Comparison of ENCODE assay signal across 7 mouse cellular contexts in genomic region chr13:8202681-8203476, GRCm38 (mm10). TPM values are rescaled to one million over a fixed set of nuclear protein-coding genes. Genes with fewer than 3 reads are reported as not detected.
DNase-seq lines count a peak whose midpoint lies in the region; ATAC-seq lines count a peak whose summit lies in the region.

Gene Adarb2 (plus strand): TSS chr13:8202866.

- under 1% methylated on average over 26 of the region's 26 CpGs for WGBS in hindbrain, embryonic 13.5 days
- 1% methylated on average over 26 of the region's 26 CpGs for WGBS in limb, embryonic 12.5 days

- no peaks in the 10 kb centered on the region for H3K36me3 ChIP-seq in hindbrain, embryonic 13.5 days
- H3K36me3 ChIP-seq in limb, embryonic 12.5 days: no peaks in the 10 kb centered on the region

- no peaks in the 10 kb centered on the region for H3K27me3 ChIP-seq in hindbrain, embryonic 13.5 days
- H3K27me3 ChIP-seq in limb, embryonic 12.5 days: peaks cover 23% of the 10 kb centered on the region

- peak; percentile 3 for DNase-seq in urinary bladder, postnatal 14 days (ENCODE audit: low spot score)
- DNase-seq in urinary bladder, postnatal 25 days (ENCODE audit: low spot score): no peak
- DNase-seq in embryo, embryonic 9.5 days (ENCODE audit: extremely low spot score): peak; percentile 68
- peak; percentile 71 to 76 for DNase-seq in right cerebral cortex, adult 2 months (ENCODE audit: low spot score in 2 of 2)
- DNase-seq in thymus, postnatal 14 days: no peak

- ATAC-seq in hindbrain, embryonic 13.5 days (ENCODE audit: low FRiP score): peak; percentile 95
- ATAC-seq in limb, embryonic 12.5 days (ENCODE audit: insufficient number of reproducible peaks, insufficient read depth, low FRiP score, low TSS enrichment, low read depth): peak; percentile 78; the same call in 1 of the 2 replicates

- H3K27ac ChIP-seq in hindbrain, embryonic 13.5 days: peak within 1 kb of the TSS; percentile 80
- no peak within 1 kb of the TSS for H3K27ac ChIP-seq in limb, embryonic 12.5 days

- H3K9ac ChIP-seq in hindbrain, embryonic 13.5 days: peak within 1 kb of the TSS; percentile 80
- peak within 1 kb of the TSS; percentile 50 for H3K9ac ChIP-seq in limb, embryonic 12.5 days (replicated peaks)

- H3K4me3 ChIP-seq in hindbrain, embryonic 13.5 days: peak within 1 kb of the TSS; percentile 62
- H3K4me3 ChIP-seq in limb, embryonic 12.5 days (replicated peaks): peak within 1 kb of the TSS; percentile 44

- no peaks in the 10 kb centered on the region for H3K9me3 ChIP-seq in hindbrain, embryonic 13.5 days
- no peaks in the 10 kb centered on the region for H3K9me3 ChIP-seq in limb, embryonic 12.5 days

- H3K4me1 ChIP-seq in hindbrain, embryonic 13.5 days (replicated peaks): peaks cover 15% of the 10 kb centered on the region
- no peaks in the 10 kb centered on the region; the same call in 1 of the 2 replicates for H3K4me1 ChIP-seq in limb, embryonic 12.5 days (replicated peaks)

- peak within 1 kb of the TSS; percentile 89 for H3K4me2 ChIP-seq in hindbrain, embryonic 13.5 days
- H3K4me2 ChIP-seq in limb, embryonic 12.5 days: peak within 1 kb of the TSS; percentile 75

RNA-seq across cellular contexts. Expression of gene Adarb2, which starts in this region (rescaled TPM):
- 28.9 and 30.5 TPM in 2 replicates for polyA plus RNA-seq in hindbrain, embryonic 13.5 days (2015; fragmentation: Nextera tagmentation; extraction: Ambion mirVana)
- 3.2 and 3.4 TPM in 2 replicates for polyA plus RNA-seq in limb, embryonic 12.5 days (2016; fragmentation: Nextera tagmentation; extraction: Ambion mirVana)

Comparison
In these comparisons a context has a peak if more than half of its experiments do, and no peak if none do; other contexts are left out.
1. DNase-seq: peak in urinary bladder, postnatal 14 days (single experiment), embryo, embryonic 9.5 days (single experiment) and right cerebral cortex, adult 2 months (2 of 2); none in urinary bladder, postnatal 25 days (single experiment) and thymus, postnatal 14 days (single experiment).